Comparison of ENCODE assay signal across 8 mouse cellular contexts in the genomic region with DNA sequence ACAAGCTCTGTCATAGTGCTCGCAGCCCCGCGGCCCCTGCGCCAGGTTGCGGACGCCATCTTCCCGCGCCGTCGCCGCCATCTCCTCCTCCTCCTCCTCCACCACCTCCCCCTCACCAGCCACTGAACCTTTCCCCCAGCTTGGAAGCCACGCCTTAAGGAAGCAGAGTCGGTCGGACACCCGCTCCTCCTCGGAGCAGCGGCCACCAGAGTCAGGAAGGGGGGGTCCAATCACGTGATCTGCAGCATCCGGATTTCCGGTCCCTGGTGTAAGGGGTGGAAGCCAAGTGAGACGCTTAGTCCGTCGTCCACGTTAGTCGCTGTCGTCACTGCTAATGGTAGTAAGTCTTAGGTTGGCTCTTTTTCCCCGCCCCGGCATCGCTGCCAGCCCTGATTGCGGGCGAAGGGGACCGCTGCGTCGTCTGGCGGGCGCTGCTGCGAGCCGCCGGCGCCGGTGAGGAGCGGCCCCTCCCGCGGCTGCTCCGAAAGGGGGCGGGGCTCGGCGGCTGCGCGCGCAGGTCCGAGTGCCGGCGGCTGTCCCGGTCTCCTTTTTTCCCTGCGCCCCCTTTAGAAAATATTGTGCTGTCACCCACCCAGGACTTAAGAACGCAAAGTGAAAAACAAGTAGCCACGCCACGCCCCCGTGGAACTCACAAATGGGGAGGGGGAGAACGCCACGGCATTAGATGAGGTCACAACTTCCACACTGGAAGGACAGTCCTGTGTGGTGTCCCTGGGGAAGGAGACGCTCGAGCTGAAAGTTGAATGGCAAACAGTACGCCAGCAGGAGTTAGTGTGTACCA. TPM values are rescaled to one million over a fixed set of nuclear protein-coding genes. Genes with fewer than 3 reads are reported as not detected.
DNase-seq lines count a peak whose midpoint lies in the region; ATAC-seq lines count a peak whose summit lies in the region.

Rchy1 (minus strand) TSS at position 430 of the 802 bp plus-strand sequence.

- DNase-seq in adrenal gland, adult (ENCODE audit: inconsistent age in 2 of 2, low spot score in 1 of 2), result peak; percentile 97 to 99
- peak; percentile 97 for DNase-seq in embryo, embryonic 10.5 days (ENCODE audit: low spot score)
- peak; percentile 94 for DNase-seq in gastrocnemius, postnatal 14 days
- DNase-seq in left cerebral cortex, postnatal 10 days (ENCODE audit: extremely low spot score in 1 of 2, low spot score in 2 of 2), result peak; percentile 92 to 95
- peak; percentile 89 for DNase-seq in right cerebral cortex, postnatal 25 days
- peak; percentile 90 to 93 for DNase-seq in urinary bladder, postnatal 4 days (ENCODE audit: low spot score in 2 of 2)

- peak; percentile 81 for ATAC-seq in inflammation-experienced regulatory T-cells, adult 6 months
- peak; percentile 95 for ATAC-seq in megakaryocyte-erythroid progenitor cell, adult 5-6 weeks (replicated peaks; ENCODE audit: low FRiP score, low TSS enrichment, poor library complexity, severe bottlenecking)

- intact Hi-C loops in gastrocnemius, postnatal 14 days (cut with DNase I; ENCODE audit: low total_unique reads), result loop anchor here (5.0 kb wide), 1 partner anchor 154 kb away; no protein-coding TSS in a partner anchor
- intact Hi-C loops in left cerebral cortex, postnatal 10 days (cut with DNase I), result loop anchor here (10.0 kb wide), 1 partner anchor 152 kb away; no protein-coding TSS in a partner anchor

RNA-seq across cellular contexts. Expression of gene Rchy1, which starts in this region (rescaled TPM):
- 10 to 100 TPM; 28.0 to 29.5 TPM for total RNA-seq in gastrocnemius, postnatal 14 days (2021)
- polyA plus RNA-seq in inflammation-experienced regulatory T-cells, adult 6 months (2017; shearing (Covaris generic)), result 10 to 100 TPM; 82.8 to 87.7 (median 84.4) TPM
- 10 to 100 TPM; 37.8 to 42.0 TPM for total RNA-seq in left cerebral cortex, postnatal 10 days (2021)
- total RNA-seq in megakaryocyte-erythroid progenitor cell, adult 5-6 weeks (2014; fragmentation: Nextera tagmentation), result 46.6 and 56.5 TPM in 2 replicates
- total RNA-seq in megakaryocyte-erythroid progenitor cell, adult 5-6 weeks (2017), result 60.0 and 64.2 TPM in 2 replicates

Comparison
In these comparisons a context has a peak if more than half of its experiments do, and no peak if none do; other contexts are left out.
1. Peak in every context shown above with its lines: DNase-seq and ATAC-seq.